Mouse (Mus musculus) left cerebral cortex, postnatal 14 days (tissue): ENCODE results near the gene Vmn1r103. TPM values are rescaled to one million over a fixed set of nuclear protein-coding genes. Genes with fewer than 3 reads are reported as not detected.
"Not testable (repeated sequence)": the region's sequence is repeated elsewhere in the genome, so short reads cannot be mapped to it uniquely, and the experiment has no call there.

Source experiments
- DNase-seq, 2 experiments: peaks; one replicate each; pipeline ENCODE4 v3.0.0; 2021 to 2022; ENCODE audit warnings: low spot score in 2 of 2, mixed read lengths in 1 of 2
- intact Hi-C: fragments of 180-260 bp; cut with DNase I; formaldehyde crosslinking; loops from one replicate; pipeline ENCODE4 v1.15.1; 2025
- long read RNA-seq, 2 experiments: library from polyadenylated mRNA; stranded (forward); transcript quantifications; one replicate each; pipeline ENCODE4 v2.0.0; 2021
- total RNA-seq, 2 experiments: library from RNA; stranded (reverse); gene quantifications; 2 replicates each; pipeline ENCODE4 v1.2.3; 2021

The Vmn1r103 gene
- not detected for total RNA-seq
- long read RNA-seq, experiment 1: 0 reads
- long read RNA-seq, experiment 2: 0 reads

DNA sequence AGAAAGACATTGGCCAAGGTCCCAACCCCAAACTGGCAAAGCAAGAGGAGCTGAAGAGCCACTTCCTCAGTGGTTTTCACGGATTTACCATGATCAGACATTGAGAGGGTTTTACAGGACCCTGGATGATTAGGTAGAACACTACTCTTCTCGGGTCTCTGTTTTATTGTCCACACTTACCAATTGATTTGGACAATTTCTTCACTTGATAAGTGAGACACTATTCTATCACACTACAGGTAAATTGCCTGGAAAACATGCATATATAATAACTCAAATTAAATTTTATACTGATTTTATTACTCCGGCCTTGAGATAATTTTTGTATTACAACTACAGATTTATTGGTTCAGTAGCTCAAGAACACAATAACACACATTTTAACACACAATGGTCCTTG lies at the start of gene Vmn1r103:
Vmn1r103 (minus strand) TSS at position 101 of the 400 bp plus-strand sequence.
- intact Hi-C loops, DNase-seq: not testable (repeated sequence)

DNA sequence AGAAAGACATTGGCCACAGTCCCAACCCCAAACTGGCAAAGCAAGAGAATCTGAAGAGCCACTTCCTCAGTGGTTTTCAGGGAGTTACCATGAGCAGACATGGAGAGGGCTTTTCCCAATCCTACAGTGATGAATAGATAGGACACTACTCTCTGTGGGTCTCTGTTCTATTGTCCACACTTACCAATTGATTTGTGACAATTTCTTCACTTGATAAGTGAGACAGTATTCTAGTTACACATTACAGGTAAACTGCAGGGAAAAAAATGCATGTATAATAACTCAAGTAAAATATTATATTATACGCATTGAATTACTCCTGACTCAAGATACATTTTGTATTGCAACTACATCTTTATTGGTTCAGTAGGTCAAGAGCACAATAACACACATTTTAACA lies 35.3 kb upstream of the Vmn1r103 start, which contains the start of gene Gm5726:
Gm5726 (minus strand) TSS at position 101 of the 400 bp plus-strand sequence.
- DNase-seq, intact Hi-C loops: not testable (repeated sequence)

GRCm38 (mm10) chr7:20533537-20533936 lies 23.2 kb upstream of the Vmn1r103 start, which contains the start of gene Vmn1r104:
Gene Vmn1r104, plus strand, starts transcription at chr7:20533837.
- intact Hi-C loops, DNase-seq: not testable (repeated sequence)

DNA sequence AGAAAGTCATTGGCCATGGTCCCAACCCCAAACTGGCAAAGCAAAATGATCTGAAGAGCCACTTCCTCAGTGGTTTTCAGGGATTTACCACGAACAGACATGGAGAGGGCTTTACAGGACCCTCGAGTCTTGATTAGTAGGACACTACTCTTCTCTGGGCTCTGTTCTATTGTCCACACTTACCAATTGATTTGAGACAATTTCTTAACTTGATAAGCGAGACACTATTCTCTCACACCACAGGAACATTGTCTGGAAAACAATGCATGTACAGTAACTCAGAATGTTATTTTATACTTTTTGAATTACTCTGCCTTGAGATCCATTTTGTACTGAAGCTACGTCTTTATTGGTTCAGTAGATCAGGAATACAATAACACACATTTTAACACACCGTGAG lies 35.5 kb downstream of the Vmn1r103 start, which contains the start of gene Gm10670:
Gm10670 (minus strand) TSS at position 101 of the 400 bp plus-strand sequence.
- DNase-seq, intact Hi-C loops: not testable (repeated sequence)

Other genes starting within 250 kb of the Vmn1r103 start
- not detected for gene Gm5890, start 247.7 kb downstream of the Vmn1r103 start, total RNA-seq
- not detected for gene Gm4133, start 176.5 kb downstream of the Vmn1r103 start, total RNA-seq
- not detected for gene Gm5728, start 135.1 kb downstream of the Vmn1r103 start, total RNA-seq
- gene Vmn1r100, start 92.6 kb downstream of the Vmn1r103 start, total RNA-seq: not detected
- not detected for gene Vmn1r101, start 67.9 kb downstream of the Vmn1r103 start, total RNA-seq
- not detected for gene Gm10670, start 35.6 kb downstream of the Vmn1r103 start, total RNA-seq
- not detected for gene Vmn1r104, start 23.3 kb upstream of the Vmn1r103 start, total RNA-seq
- not detected for gene Gm5726, start 35.2 kb upstream of the Vmn1r103 start, total RNA-seq
- not detected for gene Gm4141, start 65.7 kb upstream of the Vmn1r103 start, total RNA-seq
- not detected for gene Gm4513, start 88.5 kb upstream of the Vmn1r103 start, total RNA-seq
- not detected for gene Vmn1r107, start 158.4 kb upstream of the Vmn1r103 start, total RNA-seq
- not detected for gene Vmn1r111, start 192.7 kb upstream of the Vmn1r103 start, total RNA-seq
- gene Gm10668, start 220.1 kb upstream of the Vmn1r103 start, total RNA-seq: not detected